Mouse (Mus musculus) neutrophil, adult 5-6 weeks (primary cell): ENCODE data around the gene Cpox. TPM values are rescaled to one million over a fixed set of nuclear protein-coding genes. Genes with fewer than 3 reads are reported as not detected.
A peak's percentile ranks its signal among the peaks of the same experiment; 100 is the strongest.

Experiments used
- ATAC-seq: fragments of 151-379, 151-347 bp; 2 replicates; pipeline ENCODE4 v1.8.0; 2017; ENCODE audit warnings: mild to moderate bottlenecking, moderate TSS enrichment; ENCODE audit not compliant: insufficient number of reproducible peaks, poor library complexity, low FRiP score, severe bottlenecking; ENCODE audit errors: extremely low read depth
- total RNA-seq: library from RNA; stranded (forward); fragments of 200-1000 nt; gene quantifications from 2 replicates; pipeline ENCODE4 v1.2.3, GENCODE M21; 2017

The Cpox gene
- 13.8 and 14.4 TPM in 2 replicates for total RNA-seq

- peak; percentile 94 for ATAC-seq
These were observed at the start of gene Cpox for GRCm38 (mm10) chr16:58669917-58670630. TSS of gene Cpox (plus strand) at chr16:58670292.

DNA sequence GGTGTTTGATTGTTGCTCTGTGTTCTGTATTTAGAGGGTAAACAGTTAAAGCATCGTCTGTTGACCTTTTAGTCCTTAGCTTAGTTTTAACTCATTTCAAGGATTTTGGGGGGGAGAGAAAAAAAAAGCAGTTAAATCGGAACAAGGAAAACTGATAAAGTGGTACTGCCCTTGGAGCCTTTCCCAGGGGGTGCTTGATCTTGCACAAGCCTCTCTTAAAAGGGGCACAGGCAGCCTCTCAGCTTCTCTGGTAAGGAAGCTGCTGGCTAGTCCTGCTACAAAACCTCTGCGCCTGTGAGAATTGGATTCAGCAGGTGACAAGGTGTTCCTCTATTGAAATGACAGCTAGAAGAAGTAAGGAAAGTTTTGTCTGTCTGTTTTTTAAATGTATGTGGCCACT, 47.7 kb upstream of the Cpox start:
- ATAC-seq, result no peak

DNA sequence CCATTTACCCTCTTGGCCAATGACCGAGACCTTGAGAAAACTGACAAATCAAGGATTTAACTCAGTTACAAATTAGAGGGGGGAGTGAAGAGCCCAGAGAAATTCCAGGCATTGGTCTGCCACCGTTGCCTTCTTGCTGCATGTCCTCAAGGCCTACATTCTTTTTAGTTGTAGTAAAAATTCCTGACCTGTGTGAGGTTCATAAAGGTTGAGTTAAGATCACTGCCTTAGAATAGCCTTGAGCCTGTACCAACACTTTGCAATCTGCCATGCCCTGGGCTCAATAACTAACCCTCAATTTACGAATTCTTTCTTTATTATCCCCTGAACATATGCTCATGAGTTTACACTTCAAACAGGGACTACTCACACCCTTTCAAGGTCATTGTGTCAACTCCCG, 47.0 kb upstream of the Cpox start:
- no peak for ATAC-seq

DNA sequence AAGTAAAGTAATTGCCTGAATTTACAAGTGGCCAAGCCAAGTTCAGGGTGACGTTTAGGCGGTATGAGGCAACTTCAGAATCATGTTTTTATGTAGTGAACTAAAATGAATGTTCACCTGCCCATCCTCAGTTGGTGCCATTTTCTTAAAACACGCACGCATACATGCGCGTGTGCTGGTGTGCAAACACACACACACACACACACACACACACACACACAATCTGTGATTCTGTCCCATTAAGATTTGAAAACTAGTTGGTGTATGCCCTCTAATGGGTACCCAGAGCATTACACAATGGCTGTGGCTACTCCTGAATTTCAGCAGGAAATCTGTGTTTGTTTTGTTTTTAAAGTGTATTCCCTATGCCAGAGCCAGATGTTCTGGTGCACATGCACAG, 46.1 kb upstream of the Cpox start:
- 0 out of 2 replicates have a peak, but pooled peaks have one; percentile 53 for ATAC-seq

DNA sequence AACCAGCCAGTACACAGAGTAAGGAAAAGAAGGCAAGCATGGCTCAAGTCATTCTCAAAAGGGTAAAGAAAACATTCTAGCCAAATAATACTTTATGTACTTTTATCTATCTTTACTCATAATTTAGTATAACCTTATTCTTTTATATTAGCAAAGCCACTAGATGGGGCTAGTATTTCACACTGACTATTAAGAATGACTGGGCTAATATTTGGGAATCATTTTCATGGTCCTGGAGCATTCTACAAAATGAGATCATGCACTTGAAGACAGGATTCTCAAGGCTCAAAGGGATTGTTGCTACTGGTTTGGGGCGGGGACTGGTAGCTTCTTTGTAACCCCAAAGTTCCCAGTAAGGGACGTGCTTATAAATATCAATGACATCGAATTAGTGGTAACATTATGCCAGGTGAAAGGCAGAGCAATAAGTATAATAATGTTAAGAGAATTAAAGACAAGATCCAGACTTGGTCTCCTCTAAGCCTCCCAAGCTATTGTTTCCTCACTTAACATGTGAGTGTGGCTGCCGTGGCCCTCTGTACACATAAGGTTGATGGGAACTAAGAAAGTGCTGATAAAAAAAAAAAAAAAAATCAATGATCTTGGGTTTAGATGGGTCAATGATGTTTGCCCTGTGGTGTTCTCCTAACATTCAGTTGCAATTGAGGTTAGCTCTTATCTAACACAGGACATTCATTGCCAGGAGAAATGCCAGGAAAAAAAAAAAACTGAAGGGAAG, 42.3 kb upstream of the Cpox start:
- ATAC-seq, result no peak

DNA sequence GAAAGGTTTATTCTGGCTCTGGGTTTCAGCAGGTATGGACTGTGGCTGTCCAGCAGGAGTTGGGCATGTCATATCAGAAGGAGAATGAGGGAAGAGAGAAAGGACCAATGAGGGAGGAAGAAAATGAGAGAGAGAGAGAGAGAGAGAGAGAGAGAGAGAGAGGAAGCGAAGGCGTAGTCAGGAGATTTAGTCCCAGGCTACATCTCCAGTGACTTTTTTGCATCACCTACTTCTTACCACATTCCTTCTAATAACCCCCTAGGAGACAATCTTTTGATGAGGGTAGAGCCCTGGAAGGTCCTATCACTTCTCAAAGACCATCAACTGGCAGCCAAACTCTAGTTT, 41.8 kb upstream of the Cpox start:
- no peak for ATAC-seq

GRCm38 (mm10) chr16:58628968-58629367, 41.1 kb upstream of the Cpox start:
- ATAC-seq, result no peak

- no peak for ATAC-seq
These were observed 40.4 kb upstream of the Cpox start for GRCm38 (mm10) chr16:58629736-58630135.

DNA sequence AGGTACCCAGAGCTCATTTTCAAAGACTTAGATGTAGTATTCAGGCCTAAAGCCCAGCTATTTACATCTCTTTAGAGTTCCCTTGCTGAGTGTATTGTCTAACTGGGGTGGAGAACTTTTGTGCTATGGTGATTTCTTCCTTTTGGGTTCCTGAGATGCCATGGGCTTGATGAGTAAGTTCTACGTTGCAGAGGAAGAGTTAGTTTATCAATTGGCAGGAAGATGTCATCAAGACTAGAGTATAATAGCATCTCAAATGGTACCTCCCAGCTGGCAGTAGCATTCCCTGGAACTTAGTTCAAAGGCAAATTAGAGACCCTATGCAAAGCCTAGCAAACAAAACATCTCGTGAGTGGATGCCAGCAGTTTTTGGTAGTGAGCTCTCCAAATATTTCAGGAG, 34.2 kb upstream of the Cpox start:
- no peak for ATAC-seq

GRCm38 (mm10) chr16:58637448-58637847, 32.6 kb upstream of the Cpox start:
- ATAC-seq, result no peak

DNA sequence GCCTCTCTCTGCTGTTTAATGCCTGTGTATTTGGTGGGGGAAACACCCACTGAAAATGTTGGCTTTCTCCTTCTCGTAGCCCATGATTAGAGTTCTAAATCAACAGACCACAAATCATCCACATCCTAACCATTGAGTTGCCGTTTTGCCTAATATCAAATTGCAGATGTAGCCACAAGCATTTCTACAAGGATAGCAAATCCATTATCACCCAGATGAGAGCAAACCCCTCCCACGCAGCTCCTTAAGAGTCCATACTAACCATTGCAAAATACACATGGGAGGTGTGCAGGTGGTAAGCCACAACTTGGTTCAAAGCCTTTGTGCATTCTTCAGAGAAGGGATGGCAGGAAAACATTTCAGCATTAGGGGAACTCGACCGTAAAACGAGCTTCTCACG, 32.1 kb upstream of the Cpox start:
- no peak for ATAC-seq

DNA sequence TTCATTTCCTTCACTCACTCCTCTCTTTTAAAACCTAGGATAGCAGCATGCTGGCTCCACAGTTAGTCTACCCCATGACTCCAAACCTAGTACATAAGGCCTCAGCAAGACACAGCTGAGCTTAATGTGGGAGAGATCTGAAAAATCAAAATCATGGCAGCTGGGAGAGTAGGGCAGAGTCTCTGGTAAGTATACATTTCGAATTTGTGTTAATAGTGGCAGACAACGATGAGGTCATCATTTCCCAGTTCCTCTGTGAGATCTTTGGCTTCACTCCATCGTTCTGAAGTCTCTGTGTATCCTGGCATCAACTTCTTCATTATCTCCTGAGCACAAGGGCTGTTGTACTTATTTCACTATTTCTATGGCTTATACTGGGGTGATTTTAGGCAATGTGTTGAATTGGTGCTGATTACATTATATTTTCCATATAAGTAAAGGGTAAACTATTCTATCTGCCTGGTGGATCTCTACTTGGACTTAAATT, 31.4 kb upstream of the Cpox start, which contains the start of gene E330017A01Rik:
TSS of gene E330017A01Rik (minus strand) at position 51 of the 487 bp plus-strand sequence.
- ATAC-seq, result no peak

GRCm38 (mm10) chr16:58649979-58650378, 20.1 kb upstream of the Cpox start:
- no peak for ATAC-seq

GRCm38 (mm10) chr16:58655751-58656150, 14.3 kb upstream of the Cpox start:
- ATAC-seq, result no peak

GRCm38 (mm10) chr16:58656526-58656925, 13.6 kb upstream of the Cpox start:
- no peak for ATAC-seq

- ATAC-seq, result no peak
These were observed 11.4 kb upstream of the Cpox start for GRCm38 (mm10) chr16:58658668-58659067.

DNA sequence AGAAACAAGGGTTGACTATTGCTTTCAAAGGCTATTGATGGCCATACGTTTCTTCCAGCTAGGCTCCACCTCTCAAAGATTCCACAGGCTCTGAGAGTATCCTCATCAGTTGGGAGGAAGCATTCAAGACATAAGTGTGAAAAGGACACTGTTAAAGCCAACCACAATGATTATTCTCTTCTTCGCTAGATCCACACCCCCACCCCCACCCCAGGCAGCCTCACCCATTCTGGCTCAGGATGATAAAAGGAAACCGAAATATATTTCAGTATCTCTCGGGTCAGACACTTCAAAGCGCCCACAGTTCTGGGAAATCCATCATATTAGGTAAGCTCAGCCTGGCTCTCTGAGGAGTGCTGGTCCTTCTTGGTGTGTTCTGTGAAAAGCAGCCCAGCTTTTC, 8.3 kb upstream of the Cpox start:
- ATAC-seq, result no peak

GRCm38 (mm10) chr16:58662287-58662791, 7.8 kb upstream of the Cpox start:
- ATAC-seq, result no peak

- peak; percentile 76 for ATAC-seq
These were observed 7.1 kb upstream of the Cpox start for GRCm38 (mm10) chr16:58663021-58663420.

GRCm38 (mm10) chr16:58663816-58664215, 6.3 kb upstream of the Cpox start:
- no peak for ATAC-seq
